8 mouse cellular contexts compared by ENCODE assay signal in the genomic region with DNA sequence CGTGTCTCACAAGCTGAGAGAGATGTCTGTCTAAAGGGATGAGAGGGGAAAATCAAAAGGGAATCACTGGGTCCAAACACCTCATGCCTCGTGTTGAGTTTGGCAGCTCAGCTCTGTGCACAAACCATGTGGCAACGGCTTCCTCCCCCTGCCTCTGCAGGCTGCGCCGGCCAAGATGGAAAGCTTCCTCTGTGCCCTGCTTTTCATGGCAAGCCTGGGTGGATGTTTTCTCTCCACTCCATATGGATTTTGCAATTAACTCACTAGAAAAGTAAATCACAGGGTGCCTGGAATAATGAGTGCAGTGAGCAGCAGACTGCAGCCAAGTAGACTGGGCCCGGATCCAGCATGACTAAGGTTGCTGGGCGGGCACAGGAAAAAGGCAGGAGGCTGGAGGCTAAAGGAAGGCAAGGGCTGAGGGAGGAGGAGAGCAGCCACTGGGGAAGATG.
DNase-seq lines count a peak whose midpoint lies in the region; ATAC-seq lines count a peak whose summit lies in the region.

No protein-coding gene starts in this region.

- intact Hi-C loops in left cerebral cortex, postnatal 10 days (cut with DNase I) = loop anchor here (10.0 kb wide), 1 partner anchor 200 kb away; no protein-coding TSS in a partner anchor

- 22% methylated on average over 7 of the region's 7 CpGs for WGBS in neural tube, embryonic 15.5 days

- peak; percentile 92 for DNase-seq in adrenal gland, postnatal 14 days
- DNase-seq in gastrocnemius, postnatal 25 days = peak; percentile 69
- DNase-seq in kidney, adult 11 months = peak; percentile 73
- peak; percentile 81 to 86 for DNase-seq in left cerebral cortex, postnatal 10 days (ENCODE audit: extremely low spot score in 1 of 2, low spot score in 2 of 2)
- no peak for DNase-seq in embryo, embryonic 9.5 days (ENCODE audit: extremely low spot score)
- DNase-seq in yolk sac, embryonic 10.5 days (ENCODE audit: low spot score) = no peak

- H3K4me1 ChIP-seq in neural tube, embryonic 15.5 days = peaks cover 33% of the 10 kb centered on the region

- 0 out of 2 replicates have a peak, but pooled peaks have one; percentile 29 for ATAC-seq in common myeloid progenitor, adult 5-6 weeks (replicated peaks; ENCODE audit: low read depth, poor library complexity, severe bottlenecking)
- peak; percentile 83 for ATAC-seq in neural tube, embryonic 15.5 days (ENCODE audit: low FRiP score)

- no peaks in the 10 kb centered on the region for H3K36me3 ChIP-seq in neural tube, embryonic 15.5 days

- no peak overlapping the region for H3K4me3 ChIP-seq in neural tube, embryonic 15.5 days (replicated peaks)

- no peak overlapping the region for H3K9ac ChIP-seq in neural tube, embryonic 15.5 days (replicated peaks)

- no peaks in the 10 kb centered on the region for H3K27me3 ChIP-seq in neural tube, embryonic 15.5 days (replicated peaks)

- H3K9me3 ChIP-seq in neural tube, embryonic 15.5 days (replicated peaks) = no peaks in the 10 kb centered on the region

- peak overlapping the region; percentile 65 for H3K27ac ChIP-seq in neural tube, embryonic 15.5 days (replicated peaks)

- no peak overlapping the region for H3K4me2 ChIP-seq in neural tube, embryonic 15.5 days

Comparison
In these comparisons a context has a peak if more than half of its experiments do, and no peak if none do; other contexts are left out.
1. DNase-seq: peak in adrenal gland, postnatal 14 days (single experiment), gastrocnemius, postnatal 25 days (single experiment), kidney, adult 11 months (single experiment) and left cerebral cortex, postnatal 10 days (2 of 2); none in embryo, embryonic 9.5 days (single experiment) and yolk sac, embryonic 10.5 days (single experiment).